Mouse (Mus musculus): Measurements from ENCODE around the gene Zan. TPM values are rescaled to one million over a fixed set of nuclear protein-coding genes. Genes with fewer than 3 reads are reported as not detected.

Zan gene
- polyA plus RNA-seq, 1 experiment from 2014 or later: 0.96 TPM

- no peak for TF ChIP-seq CTCF (IDR thresholded peaks at IDR 0.05; ENCODE audit: low read depth)
- peak; percentile 47 for TF ChIP-seq EP300 (optimal IDR thresholded peaks at IDR 0.05)
- ATAC-seq (ENCODE audit: low FRiP score, low TSS enrichment) (peak; percentile 52), DNase-seq (ENCODE audit: low spot score) (no peak)
- peak overlapping the region; percentile 81 for H3K4me3 ChIP-seq (ENCODE audit: low read depth, low read length)
- H3K27me3 ChIP-seq (ENCODE audit: control insufficient read depth, insufficient read depth, low read length): no peaks in the 10 kb centered on the region
- H3K36me3 ChIP-seq (ENCODE audit: control insufficient read depth, insufficient read depth, low read length): peaks cover 7% of the 10 kb centered on the region
- H3K9ac ChIP-seq (ENCODE audit: low read length): peak overlapping the region; percentile 88
- H3K4me2 ChIP-seq (replicated peaks; ENCODE audit: low read depth): peak overlapping the region; percentile 91
- peaks cover 5% of the 10 kb centered on the region; the same call in 1 of the 2 replicates for H3K4me1 ChIP-seq (replicated peaks; ENCODE audit: control insufficient read depth, insufficient read depth)
- under 1% methylated on average over 55 of the region's 55 CpGs for WGBS
- no peaks in the 10 kb centered on the region for H3K9me3 ChIP-seq (ENCODE audit: control insufficient read depth, low read length)
- peak overlapping the region; percentile 96 for H3K27ac ChIP-seq (replicated peaks)
These were observed 126.4 kb downstream of the Zan start for GRCm38 (mm10) chr5:137350205-137351057.

DNA sequence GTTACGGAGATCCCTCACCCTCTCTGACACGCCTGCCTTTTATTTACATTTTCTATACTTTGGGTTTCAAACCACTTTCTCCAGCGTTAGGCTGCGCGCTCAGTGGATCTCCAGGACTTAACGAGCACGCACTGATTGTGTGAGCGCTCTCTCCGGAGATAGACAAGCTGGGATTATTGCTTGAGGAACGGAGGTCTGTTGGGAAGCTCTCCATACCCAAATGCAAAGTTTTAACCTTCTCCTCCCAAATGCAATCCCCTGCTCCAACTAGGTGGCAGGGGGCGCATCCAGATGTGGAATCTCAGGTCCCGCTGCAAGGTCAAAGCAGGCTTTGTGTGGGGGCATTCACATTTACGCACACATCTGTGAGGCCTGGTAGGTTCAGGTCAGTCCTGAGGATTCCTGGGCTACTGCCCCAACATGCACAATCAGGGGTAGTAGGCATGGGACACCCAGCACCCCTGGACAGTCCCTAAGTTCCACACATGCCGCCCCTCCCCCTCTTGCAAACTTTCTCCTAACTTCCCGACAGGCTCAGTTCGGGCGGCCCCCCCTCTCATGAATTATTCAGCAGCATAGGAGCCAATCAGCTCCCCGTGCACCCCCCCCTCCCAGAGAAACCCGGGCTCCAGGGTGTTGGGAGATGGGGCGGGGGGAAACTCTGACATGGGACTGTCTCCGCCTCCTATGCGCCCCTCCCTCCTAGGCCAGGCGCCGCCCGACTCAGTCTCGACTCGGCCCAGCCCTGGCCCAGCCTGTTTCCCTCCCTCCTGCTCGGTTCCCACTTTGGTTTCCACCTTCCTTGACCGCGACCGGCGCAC lies 127.3 kb downstream of the Zan start, which contains the start of gene Ephb4:
TSS of gene Ephb4 (plus strand) at position 726 of the 821 bp plus-strand sequence.
- DNase-seq (ENCODE audit: low spot score): peak; percentile 92
- peak; percentile 45 for TF ChIP-seq EP300 (optimal IDR thresholded peaks at IDR 0.05)
- peak; percentile 52 for TF ChIP-seq CTCF (IDR thresholded peaks at IDR 0.05; ENCODE audit: low read depth)
- Histone ChIP-seq H3K36me3 (ENCODE audit: control insufficient read depth, insufficient read depth, low read length) (peaks cover 4% of the 10 kb centered on the region), H3K4me2 (replicated peaks; ENCODE audit: low read depth) (peak within 1 kb of the TSS; percentile 91), H3K27ac (replicated peaks) (peak within 1 kb of the TSS; percentile 96), H3K9me3 (ENCODE audit: control insufficient read depth, low read length) (no peaks in the 10 kb centered on the region), H3K27me3 (ENCODE audit: control insufficient read depth, insufficient read depth, low read length) (no peaks in the 10 kb centered on the region), H3K4me3 (ENCODE audit: low read depth, low read length) (peak within 1 kb of the TSS; percentile 81), H3K9ac (ENCODE audit: low read length) (peak within 1 kb of the TSS; percentile 88), H3K4me1 (replicated peaks; ENCODE audit: control insufficient read depth, insufficient read depth) (peaks cover 5% of the 10 kb centered on the region; the same call in 1 of the 2 replicates)
- WGBS: under 1% methylated on average over 26 of the region's 32 CpGs
- ATAC-seq (ENCODE audit: low FRiP score, low TSS enrichment): peak; percentile 93

- Histone ChIP-seq H3K4me2 (replicated peaks; ENCODE audit: low read depth) (peak overlapping the region; percentile 91), H3K9ac (ENCODE audit: low read length) (peak overlapping the region; percentile 18), H3K9me3 (ENCODE audit: control insufficient read depth, low read length) (no peaks in the 10 kb centered on the region), H3K27me3 (ENCODE audit: control insufficient read depth, insufficient read depth, low read length) (no peaks in the 10 kb centered on the region), H3K27ac (replicated peaks) (peak overlapping the region; percentile 96), H3K4me1 (replicated peaks; ENCODE audit: control insufficient read depth, insufficient read depth) (peaks cover 5% of the 10 kb centered on the region; the same call in 1 of the 2 replicates), H3K4me3 (ENCODE audit: low read depth, low read length) (peak overlapping the region; percentile 81), H3K36me3 (ENCODE audit: control insufficient read depth, insufficient read depth, low read length) (no peaks in the 10 kb centered on the region; the same call in 1 of the 2 replicates)
- 6% methylated on average over 33 of the region's 33 CpGs for WGBS
- no peak for TF ChIP-seq EP300 (optimal IDR thresholded peaks at IDR 0.05)
- no peak for TF ChIP-seq CTCF (IDR thresholded peaks at IDR 0.05; ENCODE audit: low read depth)
- DNase-seq (ENCODE audit: low spot score) (peak; percentile 52), ATAC-seq (ENCODE audit: low FRiP score, low TSS enrichment) (no peak)
These were observed 128.1 kb downstream of the Zan start for GRCm38 (mm10) chr5:137348482-137349383.

DNA sequence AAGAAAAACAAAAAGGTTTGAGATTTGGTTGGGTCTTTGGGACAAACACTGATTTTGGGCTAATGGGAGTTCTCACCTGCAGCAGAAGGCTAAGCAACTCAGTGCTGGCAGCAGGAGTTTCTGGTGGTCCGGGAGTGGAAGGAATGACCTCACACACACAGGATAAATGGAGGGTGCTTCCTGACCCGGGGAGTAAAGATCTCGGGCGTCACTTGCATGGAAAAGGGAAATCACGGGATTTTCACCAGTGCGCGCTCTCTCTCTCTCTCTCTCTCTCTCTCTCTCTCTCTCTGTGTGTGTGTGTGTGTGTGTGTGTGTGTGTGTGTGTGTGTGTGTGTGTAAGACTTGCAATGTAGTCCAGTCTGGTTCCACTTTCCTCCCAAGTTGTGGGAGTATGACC lies 129.0 kb downstream of the Zan start:
- H3K36me3 ChIP-seq (ENCODE audit: control insufficient read depth, insufficient read depth, low read length): no peaks in the 10 kb centered on the region
- ATAC-seq (ENCODE audit: low FRiP score, low TSS enrichment) (no peak), DNase-seq (ENCODE audit: low spot score) (no peak)
- no peaks in the 10 kb centered on the region for H3K9me3 ChIP-seq (ENCODE audit: control insufficient read depth, low read length)
- 36% methylated on average over 7 of the region's 7 CpGs for WGBS
- peaks cover 5% of the 10 kb centered on the region; the same call in 1 of the 2 replicates for H3K4me1 ChIP-seq (replicated peaks; ENCODE audit: control insufficient read depth, insufficient read depth)
- H3K27ac ChIP-seq (replicated peaks): peak overlapping the region; percentile 96; the same call in 1 of the 2 replicates
- H3K4me3 ChIP-seq (ENCODE audit: low read depth, low read length): no peak overlapping the region
- no peak for TF ChIP-seq CTCF (IDR thresholded peaks at IDR 0.05; ENCODE audit: low read depth)
- TF ChIP-seq EP300 (optimal IDR thresholded peaks at IDR 0.05): no peak
- H3K27me3 ChIP-seq (ENCODE audit: control insufficient read depth, insufficient read depth, low read length): no peaks in the 10 kb centered on the region
- H3K9ac ChIP-seq (ENCODE audit: low read length): no peak overlapping the region
- H3K4me2 ChIP-seq (replicated peaks; ENCODE audit: low read depth): no peak overlapping the region; the same call in 1 of the 2 replicates

DNA sequence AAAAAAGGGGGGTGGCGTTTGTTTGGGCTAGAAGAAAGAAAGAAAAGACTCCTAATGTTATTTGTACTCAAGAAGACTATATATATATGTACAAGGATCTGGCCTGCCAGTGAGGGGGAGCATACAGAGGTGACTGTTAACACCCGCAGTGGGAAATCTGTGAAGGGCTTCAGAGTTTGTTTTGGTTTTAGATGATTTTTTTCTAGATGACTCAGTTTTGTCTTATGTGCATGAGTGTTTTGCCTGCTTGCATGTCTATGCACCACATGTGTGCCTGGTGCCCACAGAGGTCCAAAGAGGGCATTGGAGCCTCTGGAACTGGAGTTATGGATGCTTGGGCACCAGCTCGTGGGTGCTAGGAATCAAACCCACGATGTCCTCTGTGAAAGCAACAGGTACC lies 129.9 kb downstream of the Zan start:
- ATAC-seq (ENCODE audit: low FRiP score, low TSS enrichment): no peak
- DNase-seq (ENCODE audit: low spot score): no peak
- Histone ChIP-seq H3K4me1 (replicated peaks; ENCODE audit: control insufficient read depth, insufficient read depth) (0 out of 2 replicates have a peak, but pooled peaks cover 5% of the 10 kb centered on the region), H3K4me3 (ENCODE audit: low read depth, low read length) (no peak overlapping the region), H3K27ac (replicated peaks) (no peak overlapping the region), H3K9ac (ENCODE audit: low read length) (no peak overlapping the region), H3K36me3 (ENCODE audit: control insufficient read depth, insufficient read depth, low read length) (no peaks in the 10 kb centered on the region), H3K4me2 (replicated peaks; ENCODE audit: low read depth) (no peak overlapping the region), H3K9me3 (ENCODE audit: control insufficient read depth, low read length) (no peaks in the 10 kb centered on the region), H3K27me3 (ENCODE audit: control insufficient read depth, insufficient read depth, low read length) (no peaks in the 10 kb centered on the region)
- TF ChIP-seq CTCF (IDR thresholded peaks at IDR 0.05; ENCODE audit: low read depth) (no peak), EP300 (optimal IDR thresholded peaks at IDR 0.05) (no peak)
- 68% methylated on average over 4 of the region's 4 CpGs for WGBS

Data from stomach, postnatal 0 days (tissue).